Mouse (Mus musculus): ENCODE measurements around the gene Dad1. TPM values are rescaled to one million over a fixed set of nuclear protein-coding genes. Genes with fewer than 3 reads are reported as not detected.
A peak's percentile ranks its signal among the peaks of the same experiment; 100 is the strongest.

Gene Dad1
- polyA plus RNA-seq, 1 experiment = 4.4 TPM

DNA sequence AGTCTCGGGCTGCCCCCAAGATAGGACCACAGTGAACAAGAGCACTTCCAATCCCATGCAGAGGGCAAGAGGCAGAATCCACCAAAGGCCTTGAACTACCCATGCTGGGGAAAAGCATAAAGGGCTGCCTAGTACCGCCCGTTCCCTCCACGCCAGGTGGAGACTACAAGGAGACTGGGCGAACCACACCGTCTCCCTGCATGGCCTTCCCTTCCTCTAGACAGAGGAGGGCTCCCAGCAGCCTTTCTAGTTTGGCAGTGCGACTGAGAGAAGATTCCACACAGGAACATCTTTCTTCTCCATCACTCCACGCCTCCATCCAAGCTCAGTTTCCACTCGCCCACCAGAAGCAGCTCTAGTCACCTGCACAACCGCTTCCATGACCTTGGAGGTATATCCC lies 14.1 kb upstream of the Dad1 start:
- Histone ChIP-seq H3K36me3 (ENCODE audit: control insufficient read depth) (peaks cover 13% of the 10 kb centered on the region), H3K4me1 (ENCODE audit: control insufficient read depth) (no peaks in the 10 kb centered on the region)

DNA sequence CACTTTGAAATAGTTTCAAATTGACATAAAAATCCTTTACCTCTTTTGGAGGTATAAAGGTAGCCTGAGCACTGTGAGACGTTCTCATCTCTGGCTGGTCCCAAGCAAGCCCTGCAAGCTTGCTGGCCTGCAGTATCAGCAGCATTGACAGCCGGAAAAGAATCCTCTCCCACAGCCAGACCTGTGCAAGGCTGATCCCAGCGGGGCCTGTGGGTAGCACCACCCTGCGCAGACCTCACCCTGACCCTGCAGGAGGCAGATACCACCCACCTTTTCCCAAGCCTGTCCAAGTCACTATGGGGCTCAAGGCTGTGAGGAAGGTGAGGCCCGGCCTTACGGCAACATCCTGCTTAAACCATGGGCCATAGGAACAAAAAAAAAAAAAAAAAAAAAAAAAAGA lies 12.0 kb upstream of the Dad1 start:
- H3K4me1 ChIP-seq (ENCODE audit: control insufficient read depth) = peaks cover 1% of the 10 kb centered on the region; the same call in 1 of the 2 replicates
- no peak overlapping the region for H3K4me3 ChIP-seq (replicated peaks)
- peaks cover 18% of the 10 kb centered on the region for H3K36me3 ChIP-seq (ENCODE audit: control insufficient read depth)
- H3K27me3 ChIP-seq (ENCODE audit: control insufficient read depth) = no peaks in the 10 kb centered on the region
- no peak for TF ChIP-seq TAL1 (IDR thresholded peaks at IDR 0.05; ENCODE audit: low read length)
- no peak for TF ChIP-seq GATA1 (IDR thresholded peaks at IDR 0.05; ENCODE audit: low read length)
- no peaks in the 10 kb centered on the region for H3K9me3 ChIP-seq (ENCODE audit: control insufficient read depth, low read length)

More for the DNA sequence above, 14.1 kb upstream of the Dad1 start:
- no peak for TF ChIP-seq GATA1 (IDR thresholded peaks at IDR 0.05; ENCODE audit: low read length)
- no peak for TF ChIP-seq TAL1 (IDR thresholded peaks at IDR 0.05; ENCODE audit: low read length)
- H3K4me3 ChIP-seq (replicated peaks) = no peak overlapping the region
- no peaks in the 10 kb centered on the region for H3K27me3 ChIP-seq (ENCODE audit: control insufficient read depth)
- no peaks in the 10 kb centered on the region for H3K9me3 ChIP-seq (ENCODE audit: control insufficient read depth, low read length)

DNA sequence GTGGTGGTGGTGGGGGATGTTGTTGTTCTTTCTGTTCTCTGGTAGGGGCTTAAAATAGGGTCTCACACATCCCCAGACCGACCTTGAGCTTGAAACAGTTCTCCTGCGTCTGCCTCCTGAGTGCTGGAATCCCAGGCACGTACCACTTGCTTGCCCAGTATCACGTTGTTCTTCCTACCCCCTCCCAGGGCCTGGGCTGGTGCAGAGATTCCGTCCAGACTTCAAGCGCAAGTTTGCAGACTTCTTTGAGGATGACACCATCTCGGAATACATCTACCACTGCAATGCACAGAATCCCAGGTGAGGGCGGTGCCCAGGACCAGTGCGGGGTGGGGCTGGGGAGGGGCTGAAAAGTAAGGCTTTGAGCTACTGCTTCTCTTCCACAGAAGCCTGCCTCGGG lies 11.2 kb upstream of the Dad1 start:
- H3K27me3 ChIP-seq (ENCODE audit: control insufficient read depth) = peaks cover 2% of the 10 kb centered on the region; the same call in 1 of the 2 replicates
- H3K4me1 ChIP-seq (ENCODE audit: control insufficient read depth) = peaks cover 8% of the 10 kb centered on the region
- TF ChIP-seq GATA1 (IDR thresholded peaks at IDR 0.05; ENCODE audit: low read length) (no peak), TAL1 (IDR thresholded peaks at IDR 0.05; ENCODE audit: low read length) (no peak)
- no peak overlapping the region for H3K4me3 ChIP-seq (replicated peaks)
- H3K9me3 ChIP-seq (ENCODE audit: control insufficient read depth, low read length) = no peaks in the 10 kb centered on the region
- H3K36me3 ChIP-seq (ENCODE audit: control insufficient read depth) = peaks cover 18% of the 10 kb centered on the region

DNA sequence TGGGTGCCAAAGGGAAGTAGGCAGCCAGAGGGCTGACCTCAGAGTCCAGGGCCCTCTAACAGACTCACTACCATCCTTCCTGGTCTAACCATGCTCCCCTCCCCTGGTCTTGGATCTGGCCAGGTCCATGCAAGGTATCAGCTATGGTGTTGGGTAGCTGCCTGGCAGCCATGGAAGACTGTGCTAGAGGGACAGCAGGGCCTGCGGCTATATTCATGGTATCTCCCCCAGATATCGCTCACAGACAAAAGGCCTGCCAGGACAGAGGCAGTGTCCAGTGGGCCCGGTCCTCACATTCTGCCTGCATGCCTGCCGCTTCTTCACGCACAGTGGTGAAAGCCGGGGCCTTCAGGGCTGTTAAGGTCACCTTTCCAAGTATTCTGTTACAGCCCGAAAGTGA lies 10.3 kb upstream of the Dad1 start:
- no peak overlapping the region for H3K4me3 ChIP-seq (replicated peaks)
- H3K9me3 ChIP-seq (ENCODE audit: control insufficient read depth, low read length) = no peaks in the 10 kb centered on the region
- peaks cover 17% of the 10 kb centered on the region for H3K4me1 ChIP-seq (ENCODE audit: control insufficient read depth)
- peaks cover 3% of the 10 kb centered on the region; the same call in 1 of the 2 replicates for H3K27me3 ChIP-seq (ENCODE audit: control insufficient read depth)
- peaks cover 18% of the 10 kb centered on the region for H3K36me3 ChIP-seq (ENCODE audit: control insufficient read depth)
- TF ChIP-seq TAL1 (IDR thresholded peaks at IDR 0.05; ENCODE audit: low read length) = no peak
- TF ChIP-seq GATA1 (IDR thresholded peaks at IDR 0.05; ENCODE audit: low read length) = no peak

DNA sequence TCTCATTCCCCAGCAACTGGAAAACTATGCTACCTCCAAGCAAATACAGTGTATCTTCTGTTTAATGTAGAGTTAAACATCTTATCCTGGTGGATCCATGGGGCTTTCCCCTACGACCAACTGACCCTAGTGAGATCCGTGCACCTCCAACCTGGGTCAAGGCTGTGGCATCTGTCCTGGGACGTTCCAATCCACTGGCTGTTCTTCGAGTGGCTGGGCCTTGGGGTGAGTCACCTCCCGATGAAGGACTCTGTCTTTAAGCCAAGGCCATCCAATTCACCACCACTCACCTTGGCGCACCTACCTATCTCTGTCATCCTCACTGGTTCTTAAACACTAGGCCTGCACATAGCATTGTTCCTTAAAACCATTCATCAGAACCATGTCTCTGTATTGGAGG lies 9.2 kb upstream of the Dad1 start:
- Histone ChIP-seq H3K36me3 (ENCODE audit: control insufficient read depth) (peaks cover 18% of the 10 kb centered on the region), H3K9me3 (ENCODE audit: control insufficient read depth, low read length) (no peaks in the 10 kb centered on the region), H3K27me3 (ENCODE audit: control insufficient read depth) (peaks cover 3% of the 10 kb centered on the region; the same call in 1 of the 2 replicates), H3K4me3 (replicated peaks) (no peak overlapping the region), H3K4me1 (ENCODE audit: control insufficient read depth) (peaks cover 27% of the 10 kb centered on the region)
- TF ChIP-seq TAL1 (IDR thresholded peaks at IDR 0.05; ENCODE audit: low read length) = no peak
- TF ChIP-seq GATA1 (IDR thresholded peaks at IDR 0.05; ENCODE audit: low read length) = no peak

DNA sequence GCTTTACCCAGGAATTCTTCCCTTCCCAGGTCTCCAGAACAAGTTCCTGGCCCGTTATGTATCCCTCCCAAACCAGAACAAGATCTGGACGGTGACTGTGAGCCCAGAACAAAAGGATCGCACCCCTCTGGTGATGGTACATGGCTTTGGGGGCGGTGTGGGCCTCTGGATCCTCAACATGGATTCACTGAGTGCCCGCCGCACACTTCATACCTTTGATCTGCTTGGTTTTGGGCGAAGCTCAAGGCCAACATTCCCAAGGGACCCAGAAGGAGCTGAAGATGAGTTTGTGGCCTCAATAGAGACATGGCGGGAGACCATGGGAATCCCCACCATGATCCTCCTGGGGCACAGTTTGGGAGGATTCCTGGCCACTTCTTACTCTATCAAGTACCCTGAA lies 8.7 kb upstream of the Dad1 start:
- Histone ChIP-seq H3K9me3 (ENCODE audit: control insufficient read depth, low read length) (no peaks in the 10 kb centered on the region), H3K36me3 (ENCODE audit: control insufficient read depth) (peaks cover 15% of the 10 kb centered on the region), H3K27me3 (ENCODE audit: control insufficient read depth) (peaks cover 3% of the 10 kb centered on the region; the same call in 1 of the 2 replicates), H3K4me3 (replicated peaks) (no peak overlapping the region), H3K4me1 (ENCODE audit: control insufficient read depth) (peaks cover 27% of the 10 kb centered on the region)
- no peak for TF ChIP-seq TAL1 (IDR thresholded peaks at IDR 0.05; ENCODE audit: low read length)
- no peak for TF ChIP-seq GATA1 (IDR thresholded peaks at IDR 0.05; ENCODE audit: low read length)

DNA sequence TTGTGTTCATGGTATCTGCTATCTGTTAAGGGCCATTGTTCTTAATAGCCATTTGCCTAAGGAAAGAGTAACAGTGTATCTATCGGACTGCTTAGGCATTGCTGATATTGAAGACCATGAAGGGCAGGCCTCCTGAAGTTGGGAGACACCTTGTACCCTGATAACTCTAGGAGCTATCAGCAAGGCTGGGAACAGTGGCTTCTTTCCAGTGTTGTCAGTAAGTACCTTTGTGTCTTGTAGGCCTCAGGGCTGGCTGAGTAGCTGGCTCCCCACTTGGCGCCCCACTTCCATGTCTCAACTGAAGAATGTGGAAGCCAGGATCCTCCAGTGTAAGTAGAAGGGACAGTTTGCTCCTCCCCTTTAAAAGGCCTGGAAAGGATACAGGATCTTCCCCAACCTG lies 7.5 kb upstream of the Dad1 start:
- peaks cover 13% of the 10 kb centered on the region for H3K36me3 ChIP-seq (ENCODE audit: control insufficient read depth)
- peaks cover 6% of the 10 kb centered on the region for H3K27me3 ChIP-seq (ENCODE audit: control insufficient read depth)
- peaks cover 27% of the 10 kb centered on the region for H3K4me1 ChIP-seq (ENCODE audit: control insufficient read depth)
- TF ChIP-seq GATA1 (IDR thresholded peaks at IDR 0.05; ENCODE audit: low read length) = no peak
- H3K9me3 ChIP-seq (ENCODE audit: control insufficient read depth, low read length) = no peaks in the 10 kb centered on the region
- H3K4me3 ChIP-seq (replicated peaks) = no peak overlapping the region

DNA sequence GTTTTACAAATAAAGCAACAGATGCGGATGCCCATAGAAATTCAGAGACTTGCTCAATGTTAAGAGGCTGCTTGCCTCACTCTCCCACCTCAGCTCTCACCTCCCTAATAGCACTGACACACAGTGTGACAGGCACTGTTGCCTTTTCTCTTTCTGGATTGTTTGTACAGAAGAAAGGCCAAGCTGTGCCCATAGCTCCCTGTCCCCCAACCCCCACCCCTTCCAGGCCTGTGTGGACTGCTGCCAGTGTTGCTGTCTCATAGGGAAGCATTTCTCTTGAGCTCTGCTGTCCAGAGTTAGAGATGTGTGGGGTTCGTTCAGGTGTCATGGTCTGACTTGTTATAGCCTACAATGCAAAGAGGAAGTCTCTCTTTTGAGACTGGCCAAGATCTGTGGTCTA lies 6.3 kb upstream of the Dad1 start:
- TF ChIP-seq GATA1 (IDR thresholded peaks at IDR 0.05; ENCODE audit: low read length) = no peak
- no peak for TF ChIP-seq TAL1 (IDR thresholded peaks at IDR 0.05; ENCODE audit: low read length)
- no peaks in the 10 kb centered on the region for H3K9me3 ChIP-seq (ENCODE audit: control insufficient read depth, low read length)
- H3K4me3 ChIP-seq (replicated peaks) = peak overlapping the region; percentile 81
- H3K4me1 ChIP-seq (ENCODE audit: control insufficient read depth) = peaks cover 27% of the 10 kb centered on the region
- H3K27me3 ChIP-seq (ENCODE audit: control insufficient read depth) = peaks cover 6% of the 10 kb centered on the region
- H3K36me3 ChIP-seq (ENCODE audit: control insufficient read depth) = peaks cover 13% of the 10 kb centered on the region

DNA sequence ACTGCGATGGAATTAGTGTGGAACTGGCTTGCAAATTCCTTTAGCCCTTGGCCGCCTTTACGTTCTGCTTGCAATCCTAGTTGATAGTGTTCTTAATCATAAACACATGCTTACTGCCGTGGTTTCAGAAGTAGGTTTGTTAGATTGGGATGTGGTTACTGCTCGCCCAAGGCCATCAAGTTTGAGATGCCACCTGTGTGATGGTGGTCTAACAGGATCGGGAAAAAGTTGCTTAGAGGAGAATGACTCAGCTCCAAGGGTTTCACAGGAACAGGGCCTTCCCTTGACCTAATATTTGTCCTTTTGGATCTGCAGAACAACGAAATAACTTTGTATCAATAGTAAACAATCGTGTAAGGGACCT lies 5.8 kb upstream of the Dad1 start:
- TF ChIP-seq TAL1 (IDR thresholded peaks at IDR 0.05; ENCODE audit: low read length) (no peak), GATA1 (IDR thresholded peaks at IDR 0.05; ENCODE audit: low read length) (no peak)
- peaks cover 32% of the 10 kb centered on the region for H3K4me1 ChIP-seq (ENCODE audit: control insufficient read depth)
- H3K36me3 ChIP-seq (ENCODE audit: control insufficient read depth) = peaks cover 13% of the 10 kb centered on the region
- no peaks in the 10 kb centered on the region for H3K9me3 ChIP-seq (ENCODE audit: control insufficient read depth, low read length)
- peaks cover 6% of the 10 kb centered on the region for H3K27me3 ChIP-seq (ENCODE audit: control insufficient read depth)
- peak overlapping the region; percentile 81 for H3K4me3 ChIP-seq (replicated peaks)

Measured in erythroblast, embryonic 14.5 days (primary cell).